Mouse (Mus musculus): ENCODE results near the gene Sprr2j-ps. TPM values are rescaled to one million over a fixed set of nuclear protein-coding genes. Genes with fewer than 3 reads are reported as not detected.

Gene Sprr2j-ps
- polyA plus RNA-seq, 1 experiment, result 0.16 TPM

GRCm38 (mm10) chr3:92467424-92467823, 49.5 kb downstream of the Sprr2j-ps start:
- no peaks in the 10 kb centered on the region for H3K36me3 ChIP-seq (ENCODE audit: control insufficient read depth, insufficient read depth)
- H3K27me3 ChIP-seq (ENCODE audit: control insufficient read depth, insufficient read depth, insufficient read length), result no peaks in the 10 kb centered on the region
- no peaks in the 10 kb centered on the region for H3K79me3 ChIP-seq (ENCODE audit: low read depth)
- no peak for TF ChIP-seq CEBPB (IDR thresholded peaks at IDR 0.05; ENCODE audit: low read depth)
- TF ChIP-seq MYOD1 (IDR thresholded peaks at IDR 0.05; ENCODE audit: control insufficient read depth, insufficient read length, low read depth), result no peak
- no peak for TF ChIP-seq USF1 (IDR thresholded peaks at IDR 0.05; ENCODE audit: low read depth)
- TF ChIP-seq CTCF (IDR thresholded peaks at IDR 0.05; ENCODE audit: control insufficient read depth, insufficient read depth, insufficient read length), result no peak
- H3K4me3 ChIP-seq (ENCODE audit: insufficient read depth, poor library complexity, severe bottlenecking), result no peak overlapping the region
- H3ac ChIP-seq (ENCODE audit: control insufficient read depth, insufficient read length, low read depth), result no peak overlapping the region
- no peaks in the 10 kb centered on the region for H3K79me2 ChIP-seq (ENCODE audit: control insufficient read depth, insufficient read depth)

Other genes with a start within 250 kb of the Sprr2j-ps start
- gene Sprr2a1, start 202.3 kb upstream of the Sprr2j-ps start, polyA plus RNA-seq (2012; fragmentation: generic; extraction: Trizol), result 0.06 TPM
- gene Sprr2a2, start 202.2 kb upstream of the Sprr2j-ps start, polyA plus RNA-seq (2012; fragmentation: generic; extraction: Trizol), result 2.6 TPM
- 0.13 TPM for gene Sprr2a3, start 132.7 kb upstream of the Sprr2j-ps start, polyA plus RNA-seq (2012; fragmentation: generic; extraction: Trizol)
- 0.11 TPM for gene Sprr2b, start 101.5 kb upstream of the Sprr2j-ps start, polyA plus RNA-seq (2012; fragmentation: generic; extraction: Trizol)
- not detected for gene Sprr2d, start 78.9 kb upstream of the Sprr2j-ps start, polyA plus RNA-seq (2012; fragmentation: generic; extraction: Trizol)
- 0.06 TPM for gene Sprr2e, start 65.9 kb upstream of the Sprr2j-ps start, polyA plus RNA-seq (2012; fragmentation: generic; extraction: Trizol)
- gene Sprr2f, start 52.9 kb upstream of the Sprr2j-ps start, polyA plus RNA-seq (2012; fragmentation: generic; extraction: Trizol), result not detected
- gene Sprr2h, start 32.4 kb upstream of the Sprr2j-ps start, polyA plus RNA-seq (2012; fragmentation: generic; extraction: Trizol), result 1.8 TPM
- not detected for gene Sprr2i, start 10.1 kb upstream of the Sprr2j-ps start, polyA plus RNA-seq (2012; fragmentation: generic; extraction: Trizol)
- 8.5 TPM for gene Gm9774, start 11.3 kb downstream of the Sprr2j-ps start, polyA plus RNA-seq (2012; fragmentation: generic; extraction: Trizol)
- 4.0 TPM for gene Sprr2k, start 14.5 kb downstream of the Sprr2j-ps start, polyA plus RNA-seq (2012; fragmentation: generic; extraction: Trizol)
- 0.46 TPM for gene Sprr1b, start 20.7 kb downstream of the Sprr2j-ps start, polyA plus RNA-seq (2012; fragmentation: generic; extraction: Trizol)
- gene Sprr3, start 40.6 kb downstream of the Sprr2j-ps start, polyA plus RNA-seq (2012; fragmentation: generic; extraction: Trizol), result not detected
- 23.8 TPM for gene Sprr1a, start 67.8 kb downstream of the Sprr2j-ps start, polyA plus RNA-seq (2012; fragmentation: generic; extraction: Trizol)
- gene Sprr4, start 82.4 kb downstream of the Sprr2j-ps start, polyA plus RNA-seq (2012; fragmentation: generic; extraction: Trizol), result not detected
- gene 2310046K23Rik, start 116.4 kb downstream of the Sprr2j-ps start, polyA plus RNA-seq (2012; fragmentation: generic; extraction: Trizol), result not detected
- 0.04 TPM for gene Ivl, start 155.7 kb downstream of the Sprr2j-ps start, polyA plus RNA-seq (2012; fragmentation: generic; extraction: Trizol)
- not detected for gene Smcp, start 170.9 kb downstream of the Sprr2j-ps start, polyA plus RNA-seq (2012; fragmentation: generic; extraction: Trizol)
- gene 2210017I01Rik, start 189.4 kb downstream of the Sprr2j-ps start, polyA plus RNA-seq (2012; fragmentation: generic; extraction: Trizol), result not detected
- gene Lce6a, start 203.6 kb downstream of the Sprr2j-ps start, polyA plus RNA-seq (2012; fragmentation: generic; extraction: Trizol), result not detected
- gene Lce1a1, start 230.2 kb downstream of the Sprr2j-ps start, polyA plus RNA-seq (2012; fragmentation: generic; extraction: Trizol), result not detected
- not detected for gene Lce1b, start 238.8 kb downstream of the Sprr2j-ps start, polyA plus RNA-seq (2012; fragmentation: generic; extraction: Trizol)

All from C2C12 (cell line).